Mouse (Mus musculus) embryo, embryonic 9.5 days (tissue): ENCODE results near the gene BC030867.
A peak's percentile ranks its signal among the peaks of the same experiment; 100 is the strongest.

Source experiments
- DNase-seq: peaks from one replicate; pipeline ENCODE4 v3.0.0-alpha.2; 2017; ENCODE audit errors: extremely low spot score

BC030867 gene

DNA sequence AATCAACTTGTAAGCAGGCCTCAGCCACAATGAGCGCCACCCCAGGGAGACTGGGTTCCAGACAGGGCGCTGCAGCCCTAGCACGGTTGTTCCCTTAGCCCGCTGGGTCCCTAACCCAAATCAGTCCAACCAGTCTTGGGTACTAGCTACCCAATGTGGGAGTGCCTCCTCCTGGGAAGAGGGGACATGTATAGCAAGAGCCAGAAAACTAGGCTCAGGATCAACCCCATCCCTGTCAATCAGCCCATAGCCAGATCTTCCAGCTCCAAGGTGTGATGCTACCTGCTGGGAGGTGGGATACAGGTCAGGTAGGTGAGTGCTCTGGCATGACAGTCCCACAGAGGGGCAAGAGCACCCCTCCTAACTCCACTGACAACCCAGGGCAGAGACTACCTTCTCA lies 41.5 kb downstream of the BC030867 start:
- no peak for DNase-seq

DNA sequence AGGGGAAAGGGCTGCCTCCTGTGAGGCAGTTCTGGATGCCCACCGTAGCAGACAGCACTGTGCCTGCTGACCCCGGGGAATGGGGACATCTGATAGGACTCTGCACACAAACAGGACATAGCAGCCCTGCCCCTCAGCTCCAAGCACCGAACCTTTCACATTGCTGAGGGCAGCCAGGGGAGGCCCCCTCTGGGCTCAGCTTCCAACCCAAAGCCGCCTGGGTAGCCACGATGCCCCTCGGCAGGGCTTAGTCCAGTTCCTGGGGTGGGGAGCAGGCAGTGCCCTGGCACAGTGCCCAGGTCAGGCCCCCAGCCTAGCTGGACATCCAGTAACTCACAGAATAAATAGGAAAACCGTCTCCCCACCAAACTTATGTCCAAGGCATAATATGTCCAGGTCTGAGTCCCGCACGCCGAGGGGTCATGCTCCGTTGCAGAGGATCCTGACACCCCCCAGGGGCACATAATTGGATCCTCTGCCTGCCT lies 42.4 kb downstream of the BC030867 start:
- no peak for DNase-seq

DNA sequence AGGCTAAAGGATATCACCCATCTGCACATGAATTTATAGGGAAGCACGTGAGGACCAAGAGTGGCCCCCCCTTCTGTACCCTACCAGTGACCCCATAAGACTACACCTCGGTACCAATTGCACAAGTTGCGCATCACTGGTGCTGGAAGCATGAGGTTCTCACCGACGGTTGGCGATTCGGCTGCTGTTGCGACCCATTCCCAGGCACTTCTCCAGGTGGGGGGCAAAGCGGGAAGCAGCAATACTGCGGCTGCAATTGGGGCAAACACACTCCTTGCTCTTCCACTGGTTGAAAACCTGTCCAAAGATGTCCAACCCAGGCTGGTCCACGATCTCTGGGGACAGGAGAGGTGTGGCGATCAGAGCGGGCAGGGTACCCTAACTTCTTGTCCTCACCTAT lies 45.3 kb downstream of the BC030867 start:
- no peak for DNase-seq

DNA sequence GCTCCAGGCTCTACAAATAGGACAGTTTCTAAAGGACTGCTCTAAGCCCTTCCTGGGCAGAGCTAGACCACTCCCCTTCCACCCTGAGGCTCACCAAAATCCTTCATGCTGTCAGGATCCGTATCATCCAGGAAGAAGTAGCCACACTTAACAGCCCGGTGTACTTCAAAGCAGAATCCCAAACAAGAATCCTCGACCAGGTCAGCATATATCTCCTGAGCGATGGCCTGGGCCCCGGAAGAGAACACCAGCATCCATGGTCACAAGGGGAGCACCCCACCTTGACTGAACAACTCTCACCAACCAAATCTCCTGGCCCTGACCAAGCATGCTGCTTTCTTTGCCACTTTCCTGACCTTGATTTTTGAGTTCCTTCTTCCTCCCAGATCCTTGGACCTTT lies 45.7 kb downstream of the BC030867 start:
- no peak for DNase-seq

DNA sequence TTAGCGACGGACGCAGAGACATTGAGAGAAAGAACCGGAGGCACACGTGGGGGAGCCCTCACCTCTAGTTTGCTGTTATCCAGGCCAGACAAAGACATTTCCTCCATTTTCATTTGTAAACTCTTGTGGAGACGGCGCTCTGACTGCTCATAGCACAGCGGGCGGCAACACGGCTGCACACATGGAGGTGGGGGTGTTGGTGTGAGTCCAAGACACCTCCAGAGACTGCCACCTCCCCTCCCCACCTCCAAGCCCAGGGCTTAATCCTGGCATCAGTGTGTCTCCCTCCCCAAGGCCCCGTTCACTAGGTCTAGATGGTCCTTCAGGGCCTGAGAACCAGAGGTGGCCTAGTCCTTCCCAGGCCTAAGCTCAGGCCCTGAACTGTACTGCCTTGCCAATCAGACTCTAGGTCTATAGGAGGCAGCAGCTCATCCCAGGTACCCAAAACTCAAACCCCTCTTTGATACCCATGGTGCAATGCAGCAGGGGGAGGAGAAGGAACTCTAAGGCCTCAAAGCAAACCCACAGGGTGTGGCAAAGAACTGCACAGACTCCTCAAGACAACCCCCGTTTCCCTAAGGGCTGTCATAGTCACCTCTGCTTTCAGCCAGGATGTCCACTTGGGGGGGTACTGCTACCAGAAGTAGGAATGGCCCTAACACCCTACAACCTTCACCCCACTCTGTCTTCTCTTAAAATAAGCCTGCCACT lies 46.4 kb downstream of the BC030867 start:
- no peak for DNase-seq

DNA sequence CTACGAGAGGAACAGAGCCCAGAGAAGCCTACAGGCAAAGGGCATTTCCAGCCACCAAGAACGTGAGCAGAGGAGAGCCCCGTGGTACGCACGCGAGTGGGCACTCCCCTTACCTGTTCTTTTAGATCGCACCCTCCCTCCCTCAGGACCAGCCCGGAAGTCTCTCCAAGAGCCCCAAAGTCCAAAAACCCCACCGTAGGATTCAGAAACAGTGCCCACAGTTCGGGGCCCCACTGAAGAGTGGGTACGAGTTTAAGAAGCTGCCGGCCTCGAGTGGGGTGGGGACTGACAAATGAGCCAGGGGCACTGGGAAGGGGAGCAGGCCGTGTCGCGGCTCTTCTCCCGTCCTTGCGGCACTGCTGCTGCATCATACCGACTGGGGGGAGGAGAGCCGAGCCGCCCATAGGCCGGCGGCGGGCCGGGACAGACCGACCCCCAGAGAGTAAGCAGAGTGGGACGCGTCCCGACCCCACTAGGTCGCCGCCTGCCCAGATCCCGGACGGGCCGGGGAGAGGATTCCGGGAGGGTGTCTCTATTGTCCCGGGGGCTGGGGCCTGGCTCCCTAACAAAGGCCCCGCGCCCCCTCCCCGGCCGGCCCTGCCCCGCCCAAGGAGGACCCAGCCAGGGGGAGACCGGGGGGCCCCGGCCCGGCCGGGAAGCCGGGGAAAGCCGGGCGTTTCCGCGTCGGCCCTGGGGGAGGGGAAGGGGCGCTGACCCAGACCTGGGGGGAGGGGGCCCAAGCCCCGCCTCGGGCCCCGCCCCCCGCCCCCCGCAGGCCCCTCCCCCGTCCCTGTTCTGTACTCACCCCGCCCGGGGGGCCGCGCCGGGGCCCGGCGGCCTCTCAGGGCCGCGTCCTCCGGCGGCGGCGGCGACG lies 47.2 kb downstream of the BC030867 start:
- DNase-seq: peak; percentile 88

DNA sequence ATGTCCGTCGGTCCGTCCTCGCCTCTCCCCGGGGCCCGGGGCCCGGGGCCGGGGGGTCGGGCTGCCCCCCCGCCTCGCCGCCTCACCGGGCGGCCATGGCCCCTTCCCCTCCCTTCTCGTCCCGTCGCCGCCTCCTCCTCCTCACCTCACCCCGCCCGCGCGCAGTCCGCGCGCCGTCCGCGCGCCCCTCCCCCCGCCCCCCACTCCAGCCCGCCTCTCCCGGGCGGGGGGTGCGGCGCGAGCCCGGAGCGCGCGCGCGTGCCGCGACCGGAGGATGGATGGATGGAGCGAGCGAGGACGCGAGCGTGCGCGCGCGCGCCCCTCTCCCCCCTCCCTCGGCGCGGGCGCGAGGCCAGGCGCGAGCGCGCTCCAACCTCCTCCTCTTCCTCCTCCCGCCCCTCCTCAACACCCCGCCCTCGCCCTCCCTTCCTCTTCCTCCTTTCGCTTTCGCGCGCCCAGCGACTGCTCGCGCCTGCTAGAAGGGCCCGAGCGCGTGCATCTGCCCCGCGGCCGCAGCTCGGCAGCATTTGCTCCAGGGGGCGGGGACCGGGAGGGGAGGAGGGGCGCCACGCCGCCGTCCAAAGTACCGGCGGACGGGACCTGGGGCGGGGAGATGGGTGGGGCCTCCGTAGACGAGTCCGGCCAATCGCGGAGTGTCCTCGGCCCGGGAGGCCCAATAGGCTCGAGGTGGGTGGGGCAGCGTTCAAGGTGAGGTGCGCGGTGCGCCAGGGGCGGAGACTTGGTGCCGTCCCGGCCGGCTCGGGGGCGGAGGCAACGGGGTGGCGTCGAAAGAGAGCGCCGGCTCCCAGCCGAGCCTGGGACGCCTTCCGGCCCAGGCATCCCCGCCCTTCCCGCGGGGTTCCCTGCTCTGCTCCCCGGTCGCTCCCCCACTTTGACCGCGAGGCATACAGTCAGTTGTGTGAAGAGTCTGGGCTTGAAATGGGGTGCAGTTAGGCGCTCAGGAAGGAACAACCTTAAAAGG lies 48.1 kb downstream of the BC030867 start, which contains the start of gene Atxn7l3:
Atxn7l3 (minus strand) TSS at position 141 of the 982 bp plus-strand sequence.
- DNase-seq: peak; percentile 99

DNA sequence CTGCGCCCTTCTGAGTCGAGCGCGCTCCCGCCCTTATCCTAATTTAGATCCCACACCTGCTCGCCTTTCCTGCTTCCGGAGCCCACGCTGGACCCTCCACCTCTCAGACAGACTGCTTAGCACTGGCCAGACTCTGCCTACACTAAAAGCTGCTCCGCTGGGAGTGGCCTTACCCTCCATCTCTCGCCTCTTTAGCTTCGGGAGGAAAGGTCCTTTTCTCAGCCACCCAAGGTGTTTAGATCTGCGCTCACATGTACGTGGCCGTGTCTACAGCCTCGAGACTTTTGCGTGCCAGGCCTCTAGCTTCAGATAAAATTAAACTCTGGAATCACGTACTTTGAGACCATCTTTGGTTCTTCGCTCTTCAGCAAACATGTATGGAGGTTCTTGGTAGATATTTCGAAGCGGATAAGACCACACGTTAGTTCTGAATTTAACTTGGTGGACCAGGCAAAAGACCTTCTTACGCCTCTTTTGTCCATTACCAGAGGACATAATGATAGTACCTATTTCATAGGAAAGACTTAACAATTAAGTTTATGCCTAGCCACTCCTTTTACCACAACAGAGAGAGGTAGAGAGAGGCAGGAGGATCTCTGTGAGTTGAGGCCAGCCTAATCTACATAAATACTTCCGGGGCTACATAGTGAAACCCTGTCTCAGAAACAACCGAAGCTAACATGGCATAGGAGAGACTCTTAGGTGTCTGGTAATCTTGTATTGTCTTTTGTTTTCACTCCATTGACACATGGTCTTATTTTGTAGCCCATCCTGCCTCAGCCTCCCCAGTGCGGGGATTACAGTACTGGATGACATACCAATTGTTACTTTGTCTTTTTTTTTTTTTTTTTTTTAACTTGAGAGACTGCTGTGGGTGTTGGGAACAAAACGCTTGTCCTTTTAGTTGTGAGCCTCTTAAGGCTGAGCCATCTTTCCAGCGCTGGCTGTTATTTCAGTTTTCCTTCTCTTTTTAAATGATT lies 49.2 kb downstream of the BC030867 start:
- DNase-seq: no peak

DNA sequence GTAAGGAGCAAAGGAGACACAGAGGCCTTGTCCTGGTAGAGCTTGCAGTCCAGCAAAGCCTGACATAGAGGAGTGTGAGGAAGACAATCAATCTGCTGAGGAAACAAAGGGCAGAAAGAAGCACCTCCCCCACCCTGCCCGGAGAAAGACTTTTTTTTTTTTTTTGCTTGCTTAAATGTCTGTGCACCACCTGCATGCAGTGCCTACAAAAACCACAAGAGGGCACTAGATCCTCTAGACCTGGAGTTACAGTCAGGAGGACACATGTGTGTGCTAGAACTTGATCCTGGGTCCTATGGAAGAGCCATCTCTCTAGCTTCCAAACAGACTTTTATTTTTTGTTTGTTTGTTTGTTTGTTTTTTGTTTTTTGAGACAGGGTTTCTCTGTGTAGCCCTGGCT lies 51.2 kb downstream of the BC030867 start:
- DNase-seq: peak; percentile 73

DNA sequence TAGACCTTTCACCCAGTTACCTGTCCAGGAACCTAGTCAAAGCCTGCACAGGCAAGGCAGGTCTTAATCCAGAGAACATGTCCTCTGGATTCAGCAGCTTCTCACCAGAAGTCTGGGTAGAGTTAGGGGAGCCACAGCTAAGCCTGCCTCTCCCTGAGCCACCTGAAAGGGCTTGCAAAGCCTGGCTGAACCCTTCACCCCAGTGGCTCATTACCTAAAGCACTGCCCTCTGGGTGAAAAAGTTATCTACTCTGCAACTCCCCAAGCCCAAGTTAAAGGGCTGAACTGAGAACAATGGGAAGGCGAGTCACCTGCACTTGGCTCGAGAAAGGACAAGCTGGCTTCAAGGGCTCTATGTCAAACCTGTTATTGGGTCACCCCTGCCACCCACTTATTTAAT lies 55.5 kb downstream of the BC030867 start:
- no peak for DNase-seq

DNA sequence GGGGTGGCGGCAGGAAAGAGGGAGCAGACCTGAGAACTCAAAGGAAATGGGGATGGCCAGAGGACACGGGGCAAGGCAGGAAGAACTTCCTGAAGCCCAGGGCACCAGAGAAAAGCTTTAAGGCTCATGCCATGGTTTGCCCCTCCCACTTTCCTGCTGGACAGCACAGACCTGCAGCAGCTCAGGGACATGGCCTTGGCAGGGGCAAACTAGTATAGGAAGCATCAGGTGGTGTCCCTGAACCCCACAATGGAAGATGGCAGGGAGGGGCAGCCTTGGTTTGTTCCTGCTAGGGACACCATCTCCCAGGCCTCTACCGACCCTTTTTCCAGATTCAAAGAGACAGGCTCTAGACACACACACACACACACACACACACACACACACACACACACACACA lies 56.7 kb downstream of the BC030867 start:
- DNase-seq: no peak

DNA sequence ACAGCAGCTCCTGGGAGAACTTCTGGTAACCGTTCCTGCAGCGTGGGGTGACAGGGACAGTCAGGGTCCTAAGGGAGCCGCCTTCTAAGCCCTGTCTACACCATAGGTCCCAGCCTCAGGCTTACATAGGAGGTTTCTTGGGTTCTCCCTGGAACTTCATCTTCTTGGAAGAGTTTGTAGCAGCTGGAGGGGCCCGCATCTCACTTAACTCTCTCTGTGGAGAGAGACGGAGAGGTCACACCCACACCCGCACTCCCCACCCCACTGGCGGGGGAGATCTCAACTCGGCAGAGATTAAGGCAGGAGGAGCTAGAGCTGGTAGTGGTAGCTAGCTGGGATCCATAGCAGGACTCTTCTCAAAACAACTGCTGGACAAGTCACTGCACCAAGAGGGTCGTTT lies 59.4 kb downstream of the BC030867 start:
- DNase-seq: no peak

DNA sequence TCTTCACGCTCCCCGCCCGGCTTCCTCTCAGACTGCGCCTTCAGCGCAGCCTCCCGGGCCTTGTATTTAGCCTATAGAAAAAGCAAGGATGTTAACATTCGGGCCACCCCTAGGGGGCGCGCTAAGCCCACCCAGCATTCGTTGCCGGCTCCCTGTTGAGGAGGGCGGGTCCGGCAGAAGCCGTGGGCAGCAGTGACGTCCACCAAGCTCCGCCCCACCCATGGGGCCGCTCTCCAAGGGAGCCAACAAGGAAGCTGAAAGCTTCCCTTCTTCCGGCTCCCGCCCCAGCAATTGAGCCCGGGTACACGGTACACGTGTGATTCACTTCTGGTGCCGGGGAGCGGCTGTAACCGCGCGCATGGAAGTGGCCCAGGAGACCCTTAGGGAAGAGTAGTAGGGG lies 60.3 kb downstream of the BC030867 start:
- DNase-seq: peak; percentile 98

DNA sequence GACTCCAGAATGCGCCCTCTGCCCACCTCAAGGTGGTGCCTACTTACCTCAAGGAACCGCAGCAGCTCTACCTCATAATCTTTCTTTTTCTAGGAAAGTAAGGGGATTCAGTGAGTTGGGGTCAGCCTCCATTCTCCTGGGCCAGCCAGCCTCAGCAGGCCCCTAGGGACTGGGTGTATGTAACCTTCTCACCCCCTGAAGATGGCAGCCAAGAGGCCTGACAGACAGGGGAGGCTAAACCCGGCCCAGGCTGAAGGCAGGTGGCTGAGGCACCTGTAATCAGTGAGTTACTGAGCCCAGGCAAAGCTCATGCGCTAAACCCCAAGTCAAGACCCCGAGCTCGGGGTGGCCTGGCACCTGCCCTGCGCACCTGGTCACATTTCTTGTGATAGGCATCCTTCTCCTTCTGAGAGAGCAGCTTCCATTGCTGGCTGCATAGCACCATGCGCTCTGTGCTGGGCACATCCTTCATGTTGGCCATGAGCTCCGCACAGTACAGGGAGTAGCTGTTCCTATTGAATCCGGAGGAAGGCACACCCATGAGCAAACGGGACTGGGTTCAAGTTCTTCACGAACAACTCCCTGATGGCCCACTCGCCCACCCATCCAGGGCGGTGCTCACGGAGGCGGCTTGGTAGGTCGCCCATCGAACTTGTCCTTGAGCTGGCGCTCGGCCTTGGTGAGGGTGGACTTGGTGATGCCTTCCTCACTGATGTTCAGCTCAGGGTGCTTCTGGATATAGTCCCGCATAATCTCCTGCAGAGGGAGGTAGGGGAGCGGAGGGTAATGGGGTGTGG lies 61.3 kb downstream of the BC030867 start:
- DNase-seq: no peak

DNA sequence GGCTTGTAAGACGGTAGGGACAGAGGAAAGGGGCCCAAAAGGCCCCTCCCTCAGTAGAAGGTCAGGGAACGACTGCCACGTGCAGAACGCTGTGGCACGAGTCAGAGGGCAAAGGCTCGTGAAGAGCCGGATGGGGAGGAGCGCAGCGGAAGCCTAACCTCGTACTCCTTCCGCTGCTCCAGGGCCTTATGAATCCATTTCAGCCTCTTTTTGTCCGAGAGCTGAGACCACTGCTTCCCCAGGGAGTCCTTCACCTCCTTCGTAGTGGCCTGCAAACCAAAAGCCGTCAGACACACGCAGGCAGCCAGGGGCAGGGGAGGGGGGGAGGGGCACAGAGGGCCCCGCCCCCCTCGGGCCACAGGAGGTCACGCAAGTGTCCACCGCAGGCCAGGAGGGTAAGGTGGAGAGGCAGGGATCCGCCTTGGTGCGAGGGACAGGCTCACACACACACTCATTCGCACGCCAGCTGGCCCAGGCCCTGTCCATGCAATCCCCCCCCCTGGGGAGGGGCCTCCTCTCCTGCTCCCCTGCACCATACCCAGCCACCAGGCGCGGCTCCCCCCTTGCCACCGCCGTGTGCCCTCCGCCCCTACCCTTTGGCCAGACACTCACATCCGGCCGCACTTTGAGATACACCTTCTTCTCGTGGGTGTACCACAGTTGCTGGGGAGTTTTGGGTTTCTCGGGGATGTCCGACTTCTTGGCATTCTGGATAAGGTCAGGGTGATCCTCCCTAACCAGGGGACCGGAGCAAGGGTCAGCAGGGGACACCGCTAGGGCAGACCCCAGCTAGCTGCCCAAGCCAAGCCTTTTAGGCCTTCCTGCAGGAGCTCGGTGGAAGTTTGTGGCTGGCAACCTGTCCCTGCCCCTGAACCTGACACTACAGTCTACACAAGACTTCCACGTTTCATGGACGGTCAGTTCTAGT lies 62.4 kb downstream of the BC030867 start:
- DNase-seq: no peak

DNA sequence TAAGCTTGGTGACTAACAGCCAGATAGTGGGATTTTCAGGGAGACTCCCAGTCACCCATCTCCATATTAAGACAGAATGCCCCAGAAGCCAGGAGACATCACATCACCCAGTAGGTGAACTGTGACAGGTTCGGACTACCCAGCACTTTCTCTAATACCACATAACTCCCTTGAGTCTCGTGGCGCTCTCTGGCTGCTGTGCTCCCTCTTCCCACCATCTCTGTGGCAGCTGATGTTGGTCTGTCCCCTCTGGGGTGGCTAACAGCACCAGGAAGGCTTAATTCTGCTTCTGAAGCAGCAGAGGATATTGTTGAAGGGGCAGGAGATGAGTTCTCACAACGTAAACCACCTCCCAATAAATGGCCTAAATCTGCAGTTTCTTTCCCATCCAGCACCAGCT lies 63.3 kb downstream of the BC030867 start:
- no peak for DNase-seq

DNA sequence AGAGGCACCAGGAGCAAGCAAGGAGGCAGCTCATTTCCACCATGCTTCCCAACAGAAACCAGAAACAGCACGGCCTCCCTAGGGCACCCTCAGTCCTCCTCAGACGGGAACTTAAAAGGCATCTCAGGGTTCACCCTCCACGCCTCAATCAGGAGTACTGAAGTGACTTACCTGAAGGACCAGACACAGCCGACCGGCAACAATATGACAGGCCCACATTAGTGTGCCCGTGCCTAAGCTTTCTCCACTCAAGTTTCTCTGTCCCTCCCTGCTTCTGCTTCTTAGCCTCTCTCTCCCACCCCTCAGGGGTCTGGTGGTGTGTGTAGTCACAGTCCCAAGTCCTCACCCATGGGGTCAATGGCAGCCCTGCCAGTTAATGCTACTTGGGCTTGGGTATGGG lies 63.9 kb downstream of the BC030867 start:
- DNase-seq: no peak

DNA sequence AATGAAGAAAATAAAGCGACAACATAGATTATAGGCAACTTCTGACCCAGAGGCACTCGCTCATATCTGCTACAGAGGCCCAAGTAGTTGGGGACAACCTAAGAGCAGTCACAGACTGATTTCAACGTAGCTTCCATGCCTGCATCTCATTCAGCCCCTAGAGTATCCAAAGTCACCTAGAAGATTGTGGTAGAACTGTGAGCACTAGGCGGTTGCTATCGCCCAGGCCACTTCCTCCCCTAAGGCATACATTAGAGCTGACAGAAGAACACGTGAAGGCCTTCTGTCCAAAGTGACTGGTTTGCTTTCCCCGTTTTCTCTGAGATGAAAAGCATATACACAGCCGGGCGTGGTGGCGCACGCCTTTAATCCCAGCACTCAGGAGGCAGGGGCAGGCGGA lies 65.6 kb downstream of the BC030867 start:
- no peak for DNase-seq
